In genomic region chr13:67844119-67844852, GRCm38 (mm10) we compare ENCODE assay signal across 9 mouse cellular contexts. TPM values are rescaled to one million over a fixed set of nuclear protein-coding genes. Genes with fewer than 3 reads are reported as not detected.
DNase-seq lines count a peak whose midpoint lies in the region; ATAC-seq lines count a peak whose summit lies in the region.
"Had no signal": no experiment of that assay in that cellular context is flagged by ENCODE, and none has a peak within 500 bp of the region (broad histone marks: within the 10 kb centered on the region; RNA-seq: fewer than 3 reads in every experiment).

No protein-coding gene starts in this region.

- H3K27me3 ChIP-seq in midbrain, embryonic 10.5 days (ENCODE audit: low read depth, poor library complexity, severe bottlenecking) = no peaks in the 10 kb centered on the region

- intact Hi-C loops in left cerebral cortex, postnatal 36 days (cut with DNase I) = loop anchor here (1.0 kb wide), 1 partner anchor 207 kb away; the partner anchor contains the start of genes Gm49345 and Zfp729a

- peaks cover 10% of the 10 kb centered on the region for H3K4me1 ChIP-seq in midbrain, embryonic 10.5 days

- H3K4me3 ChIP-seq in midbrain, embryonic 10.5 days = peak overlapping the region; percentile 53

- peak; percentile 78 for DNase-seq in A20 (ENCODE audit: low read depth, low spot score)
- peak; percentile 49 to 86 for DNase-seq in adrenal gland, adult (ENCODE audit: inconsistent age in 2 of 2, low spot score in 1 of 2)
- DNase-seq in embryo, embryonic 10 days (ENCODE audit: low spot score) = peak; percentile 78
- DNase-seq in kidney, adult 11 months = peak; percentile 9
- DNase-seq in left cerebral cortex, postnatal 36 days (ENCODE audit: low spot score in 2 of 2) = peak; percentile 32 to 43
- peak; percentile 68 for DNase-seq in midbrain, embryonic 10.5 days (ENCODE audit: low spot score)
- peak; percentile 49 for DNase-seq in right cerebral cortex, postnatal 4 days

- H3K9me3 ChIP-seq in midbrain, embryonic 10.5 days (replicated peaks) = no peaks in the 10 kb centered on the region

- H3K36me3 ChIP-seq in midbrain, embryonic 10.5 days = no peaks in the 10 kb centered on the region

- peak overlapping the region; percentile 67 for H3K27ac ChIP-seq in midbrain, embryonic 10.5 days (replicated peaks)

- 0% methylated on average over 15 of the region's 19 CpGs for WGBS in midbrain, embryonic 10.5 days

- peak; percentile 100 for ATAC-seq in granulocyte monocyte progenitor cell, adult 5-6 weeks (replicated peaks; ENCODE audit: poor library complexity, severe bottlenecking)

RNA-seq across cellular contexts. Expression of gene Gm10037, which starts 13.4 kb away (rescaled TPM):
- 1.6 TPM in 1 of 2 replicates, not detected in the other for total RNA-seq in granulocyte monocyte progenitor cell, adult 5-6 weeks (2014; fragmentation: Nextera tagmentation)
- total RNA-seq in granulocyte monocyte progenitor cell, adult 5-6 weeks (2017) = 1.0 TPM in 1 of 2 replicates, not detected in the other
- total RNA-seq in left cerebral cortex, postnatal 36 days (2021) = 10 to 100 TPM; 11.0 to 14.3 TPM
- polyA plus RNA-seq in midbrain, embryonic 10.5 days (2016; fragmentation: Nextera tagmentation; extraction: Ambion mirVana) = 1.8 TPM in 2 replicates

RNA-seq across cellular contexts. Expression of gene BC048507, which starts 18.8 kb away (rescaled TPM):
- not detected in 2 replicates for total RNA-seq in granulocyte monocyte progenitor cell, adult 5-6 weeks (2014; fragmentation: Nextera tagmentation)
- total RNA-seq in granulocyte monocyte progenitor cell, adult 5-6 weeks (2017) = not detected in 2 replicates
- total RNA-seq in left cerebral cortex, postnatal 36 days (2021) = not detected
- not detected in 2 replicates for polyA plus RNA-seq in midbrain, embryonic 10.5 days (2016; fragmentation: Nextera tagmentation; extraction: Ambion mirVana)
- polyA plus RNA-seq: frontal cortex, adult 2 months had no signal

RNA-seq across cellular contexts. Expression of gene Zfp273, which starts 30.7 kb away (rescaled TPM):
- 3.7 and 5.9 TPM in 2 replicates for total RNA-seq in granulocyte monocyte progenitor cell, adult 5-6 weeks (2014; fragmentation: Nextera tagmentation)
- 6.0 and 7.0 TPM in 2 replicates for total RNA-seq in granulocyte monocyte progenitor cell, adult 5-6 weeks (2017)
- 1 to 10 TPM; 5.7 to 7.8 TPM for total RNA-seq in left cerebral cortex, postnatal 36 days (2021)
- 6.3 and 8.5 TPM in 2 replicates for polyA plus RNA-seq in midbrain, embryonic 10.5 days (2016; fragmentation: Nextera tagmentation; extraction: Ambion mirVana)

Comparison
In these comparisons a context has a peak if more than half of its experiments do, and no peak if none do; other contexts are left out.
1. Peak in every context shown above with its lines: DNase-seq, ATAC-seq, H3K4me3 ChIP-seq and H3K27ac ChIP-seq.
2. DNase-seq: peak in every context shown above with its lines; median percentile 78 in A20; 78 in embryo, embryonic 10 days; 68 in midbrain, embryonic 10.5 days; 68 in adrenal gland, adult; 49 in right cerebral cortex, postnatal 4 days; 38 in left cerebral cortex, postnatal 36 days; 9 in kidney, adult 11 months.
3. RNA of gene Gm10037, which starts 13.4 kb away (total RNA-seq): 11.0 to 14.3 TPM in left cerebral cortex, postnatal 36 days; 1.0 to 1.6 TPM in granulocyte monocyte progenitor cell, adult 5-6 weeks; every median in the first group is over 4 times any median in the second.